Mouse (Mus musculus) inflammation-experienced regulatory T-cells (primary cell): ENCODE data around the gene Vmn1r180. TPM values are rescaled to one million over a fixed set of nuclear protein-coding genes. Genes with fewer than 3 reads are reported as not detected.

Source experiments
- polyA plus RNA-seq, 2 experiments: library from polyadenylated mRNA; unstranded; fragments of 100-300 nt; shearing (Covaris generic); gene quantifications; one replicate each; pipeline ENCODE4 v1.2.1; 2017

The Vmn1r180 gene
- polyA plus RNA-seq = not detected

GRCm38 (mm10) chr7:23950332-23950731 lies at the start of gene Vmn1r180:
Gene Vmn1r180 (plus strand): TSS chr7:23950632.

GRCm38 (mm10) chr7:23926678-23927077 lies 23.8 kb upstream of the Vmn1r180 start, which contains the start of gene Vmn1r179:
Gene Vmn1r179 (plus strand): TSS chr7:23926978.

GRCm38 (mm10) chr7:23974315-23974714 lies 23.9 kb downstream of the Vmn1r180 start, which contains the start of gene Vmn1r181:
Gene Vmn1r181 (plus strand): TSS chr7:23974615.

GRCm38 (mm10) chr7:24001391-24001790 lies 51.0 kb downstream of the Vmn1r180 start, which contains the start of gene V1rd19:
Gene V1rd19 (plus strand): TSS chr7:24001691.

Other genes starting within 250 kb of the Vmn1r180 start
- under 1 TPM; 0.05 to 0.51 TPM for gene Vmn1r173, start 249.9 kb upstream of the Vmn1r180 start, polyA plus RNA-seq
- under 1 TPM; 0.06 to 0.33 TPM for gene Vmn1r174, start 198.4 kb upstream of the Vmn1r180 start, polyA plus RNA-seq
- gene Vmn1r175, start 140.0 kb upstream of the Vmn1r180 start, polyA plus RNA-seq = under 1 TPM in 1 of 2 experiments, not detected in 1; 0.17 TPM
- gene Vmn1r176, start 113.3 kb upstream of the Vmn1r180 start, polyA plus RNA-seq = not detected
- not detected for gene Vmn1r177, start 84.2 kb upstream of the Vmn1r180 start, polyA plus RNA-seq
- gene Vmn1r178, start 58.6 kb upstream of the Vmn1r180 start, polyA plus RNA-seq = 1 to 10 TPM in 1 of 2 experiments, under 1 TPM in 1; 0.12 to 1.1 TPM
- gene Vmn1r179, start 23.7 kb upstream of the Vmn1r180 start, polyA plus RNA-seq = 1 to 10 TPM in 1 of 2 experiments, under 1 TPM in 1; 0.12 to 1.4 TPM
- gene Vmn1r181, start 24.0 kb downstream of the Vmn1r180 start, polyA plus RNA-seq = under 1 TPM; 0.10 to 0.12 TPM
- under 1 TPM in 1 of 2 experiments, not detected in 1; 0.08 TPM for gene V1rd19, start 51.1 kb downstream of the Vmn1r180 start, polyA plus RNA-seq
- gene Vmn1r183, start 102.6 kb downstream of the Vmn1r180 start, polyA plus RNA-seq = 1 to 10 TPM in 1 of 2 experiments, under 1 TPM in 1; 0.05 to 1.3 TPM
- 10 to 100 TPM; 28.1 to 47.1 TPM for gene Zfp180, start 131.3 kb downstream of the Vmn1r180 start, polyA plus RNA-seq
- under 1 TPM; 0.60 to 0.88 TPM for gene Zfp112, start 161.7 kb downstream of the Vmn1r180 start, polyA plus RNA-seq
- 10 to 100 TPM; 13.4 to 18.2 TPM for gene Zfp235, start 183.5 kb downstream of the Vmn1r180 start, polyA plus RNA-seq
- 1 to 10 TPM in 1 of 2 experiments, under 1 TPM in 1; 0.78 to 1.6 TPM for gene Zfp114, start 224.4 kb downstream of the Vmn1r180 start, polyA plus RNA-seq